Mouse (Mus musculus): ENCODE measurements around the gene Slc39a3.
"Not testable (repeated sequence)": the region's sequence is repeated elsewhere in the genome, so short reads cannot be mapped to it uniquely, and the experiment has no call there.

Slc39a3 gene

DNA sequence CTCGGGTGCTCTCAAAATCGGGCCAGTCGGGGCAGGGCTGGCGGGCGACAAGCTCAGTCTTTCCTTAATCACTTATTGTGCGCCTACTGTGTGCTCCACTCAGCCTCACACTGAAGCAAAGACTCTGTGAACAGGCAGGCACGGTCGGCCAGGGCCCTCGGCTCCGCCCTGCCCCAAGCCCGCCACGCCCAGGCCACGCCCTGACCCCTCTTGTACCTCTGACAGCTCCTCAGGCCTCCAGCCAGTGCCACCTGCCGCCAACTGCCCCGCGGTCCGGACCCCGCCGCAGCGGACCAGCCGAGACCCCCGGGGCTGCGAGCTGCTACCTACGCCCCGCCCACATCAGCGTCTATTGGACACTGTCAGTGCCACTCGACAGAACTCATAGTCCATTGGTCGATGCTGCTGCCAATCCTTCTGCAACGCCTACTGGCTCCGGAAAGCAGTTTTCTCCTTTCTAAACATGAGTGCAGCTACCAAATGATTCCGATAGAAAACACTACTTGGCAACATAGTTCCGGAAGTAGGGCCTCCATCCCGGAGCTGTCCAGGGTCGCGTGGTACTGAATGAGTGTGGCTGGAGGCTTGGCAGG lies at the start of gene Slc39a3:
Gene Slc39a3 (minus strand): TSS at position 439 of the 593 bp plus-strand sequence.
- peak; percentile 98 for DNase-seq

DNA sequence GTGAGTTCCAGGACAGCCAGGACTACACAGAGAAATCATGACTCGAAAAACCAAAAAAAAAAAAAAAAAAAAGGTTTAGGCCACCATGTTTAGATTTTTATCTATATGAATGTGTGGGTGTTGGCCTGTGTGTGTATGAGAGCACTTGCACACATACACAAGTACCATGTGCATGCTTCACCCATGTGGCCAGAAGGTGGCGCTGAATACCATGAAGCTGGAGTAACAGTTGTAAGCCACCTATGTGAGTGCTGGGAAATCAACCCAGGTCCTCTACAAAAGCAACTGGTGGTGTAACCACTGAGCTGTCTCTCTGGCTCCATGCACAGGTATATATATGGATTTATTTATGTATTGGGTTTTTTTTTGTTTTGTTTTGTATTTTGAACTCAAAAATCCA lies 49.8 kb upstream of the Slc39a3 start:
- no peak for DNase-seq

DNA sequence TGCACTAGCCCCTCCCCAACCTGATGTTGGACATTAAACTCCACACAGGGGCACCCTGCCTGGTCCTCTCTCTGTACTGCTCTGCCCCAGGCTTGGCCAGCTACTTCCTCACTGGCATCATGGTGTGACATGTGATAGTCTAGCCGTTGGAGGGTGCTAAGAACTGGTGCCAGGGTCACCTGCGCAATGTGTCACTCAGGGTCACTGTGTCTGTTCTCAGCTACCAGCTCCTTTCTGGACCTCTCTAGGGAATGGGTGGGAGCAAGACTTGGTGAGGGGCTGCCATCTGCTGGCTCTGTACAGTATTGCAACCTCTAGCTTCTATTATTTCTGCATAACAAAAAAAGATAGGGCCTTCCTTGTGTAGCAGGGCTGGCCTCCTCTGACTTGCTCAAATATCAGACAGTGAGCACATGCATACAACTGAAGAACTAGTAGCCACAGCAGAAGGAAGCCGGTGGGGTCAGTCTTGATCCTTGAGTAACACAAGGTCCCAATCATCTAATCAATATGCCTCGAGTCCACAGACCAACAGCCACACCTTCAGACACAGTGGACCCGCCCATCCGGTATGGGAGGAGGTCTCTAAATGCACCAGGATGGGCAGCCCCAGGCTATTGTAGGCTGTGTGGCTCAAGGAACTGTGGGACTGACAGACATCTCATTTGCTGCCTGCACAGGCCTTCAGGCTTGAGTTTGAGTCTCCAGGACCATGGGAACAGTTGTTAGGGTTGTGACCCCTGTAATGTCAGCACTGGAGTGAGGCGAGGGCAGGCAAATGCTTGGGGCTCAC lies 45.1 kb upstream of the Slc39a3 start:
- DNase-seq: peak; percentile 73

DNA sequence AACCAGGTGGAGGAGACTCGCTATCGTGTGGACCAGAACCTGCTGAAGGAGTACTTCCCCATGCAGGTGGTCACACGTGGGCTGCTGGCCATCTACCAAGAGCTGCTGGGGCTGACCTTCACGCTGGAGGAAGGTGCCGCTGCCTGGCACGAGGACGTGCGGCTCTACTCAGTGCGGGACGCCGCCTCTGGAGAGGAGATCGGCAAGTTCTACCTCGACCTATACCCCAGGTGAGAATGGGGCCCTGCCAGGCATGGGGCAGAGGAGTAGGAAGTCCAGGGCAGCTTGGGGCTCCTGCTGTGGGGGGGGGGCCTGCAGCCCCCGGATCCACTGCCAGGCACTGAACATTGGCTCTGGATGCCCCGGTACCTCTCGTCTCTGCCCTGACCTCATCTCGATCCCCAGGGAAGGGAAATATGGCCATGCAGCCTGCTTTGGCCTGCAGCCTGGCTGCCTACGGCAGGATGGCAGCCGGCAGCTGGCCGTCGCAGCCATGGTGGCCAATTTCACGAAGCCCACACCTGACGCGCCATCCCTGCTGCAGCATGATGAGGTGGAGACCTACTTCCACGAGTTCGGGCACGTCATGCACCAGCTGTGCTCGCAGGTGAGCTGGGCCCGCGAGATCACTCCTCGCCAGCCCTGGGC lies 42.9 kb upstream of the Slc39a3 start:
- DNase-seq: peak; percentile 63

DNA sequence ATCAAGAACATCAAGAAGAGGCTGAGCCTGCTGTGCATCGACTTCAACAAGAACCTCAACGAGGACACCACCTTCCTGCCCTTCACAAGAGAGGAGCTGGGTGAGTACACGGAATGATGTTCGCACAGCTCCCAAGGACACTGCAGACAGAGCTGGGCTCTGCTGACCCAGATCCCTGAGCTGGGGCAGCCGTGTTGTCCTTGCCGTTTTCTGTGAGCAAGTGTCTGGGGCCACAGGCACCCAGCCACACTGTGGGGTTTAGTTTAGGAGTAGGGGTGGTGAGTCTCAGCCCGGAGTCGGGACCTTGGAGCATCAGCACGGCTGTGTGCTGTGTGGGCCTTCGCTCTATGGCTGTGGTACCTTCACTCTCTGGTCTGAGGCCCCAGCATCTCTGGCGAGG lies 40.7 kb upstream of the Slc39a3 start:
- no peak for DNase-seq

DNA sequence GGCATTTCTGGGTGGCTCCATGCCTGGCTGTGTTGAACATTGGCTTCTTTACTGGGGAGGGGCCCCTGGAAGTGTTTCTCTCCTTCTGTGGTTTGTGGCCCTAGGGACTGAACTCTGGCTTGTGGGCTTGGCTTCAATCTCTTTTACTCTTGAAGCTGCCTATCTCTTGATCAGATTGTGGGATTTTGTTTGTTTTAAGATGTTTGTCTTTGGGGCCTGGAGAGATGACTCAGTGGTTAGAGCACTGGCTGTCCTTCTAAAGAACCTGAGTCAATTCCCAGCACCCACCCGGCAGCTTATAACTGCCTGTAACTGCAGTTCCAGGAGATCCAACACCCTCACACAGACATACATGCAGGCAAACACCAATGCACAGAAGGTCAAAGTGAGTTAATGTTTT lies 39.1 kb upstream of the Slc39a3 start:
- DNase-seq: no peak

DNA sequence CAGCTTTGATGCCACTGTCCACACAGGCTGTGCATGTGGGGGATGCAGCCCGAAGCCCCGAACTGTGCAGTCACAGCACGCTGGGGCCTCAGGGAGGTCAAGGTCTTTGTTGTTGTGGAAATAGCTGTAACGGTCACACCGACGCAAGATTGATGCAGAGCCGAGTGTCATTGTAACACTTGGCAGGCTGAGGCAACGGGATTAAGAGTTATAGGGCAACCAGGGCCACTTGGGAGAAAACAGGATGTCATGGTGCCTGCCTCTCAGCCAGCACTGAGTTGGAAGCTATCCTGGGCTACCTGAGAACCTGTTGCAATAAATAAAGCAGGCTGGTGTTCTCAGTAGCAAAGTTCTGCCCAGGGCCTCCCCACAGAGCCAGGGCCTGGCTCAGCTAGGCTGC lies 38.5 kb upstream of the Slc39a3 start:
- no peak for DNase-seq

DNA sequence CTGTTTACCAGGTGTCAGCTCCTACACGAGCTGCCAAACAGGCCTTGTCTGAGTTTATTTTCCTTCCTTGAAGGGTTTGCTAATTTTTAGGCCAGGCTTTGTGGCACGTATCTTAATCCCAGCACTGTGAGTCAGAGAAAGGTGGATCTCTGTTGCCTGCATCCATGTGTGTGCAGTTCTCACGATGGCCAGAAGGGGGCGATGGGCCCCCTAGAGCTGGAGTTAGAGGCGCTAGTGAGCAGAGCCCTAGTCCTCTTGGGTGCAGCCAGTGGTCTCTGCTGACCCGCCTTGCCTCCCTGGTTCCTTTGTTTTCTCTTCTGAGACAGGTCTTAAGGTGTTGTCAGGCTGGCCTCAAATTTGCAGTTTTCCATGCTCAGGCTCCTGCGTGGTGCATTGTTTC lies 36.2 kb upstream of the Slc39a3 start:
- no peak for DNase-seq

DNA sequence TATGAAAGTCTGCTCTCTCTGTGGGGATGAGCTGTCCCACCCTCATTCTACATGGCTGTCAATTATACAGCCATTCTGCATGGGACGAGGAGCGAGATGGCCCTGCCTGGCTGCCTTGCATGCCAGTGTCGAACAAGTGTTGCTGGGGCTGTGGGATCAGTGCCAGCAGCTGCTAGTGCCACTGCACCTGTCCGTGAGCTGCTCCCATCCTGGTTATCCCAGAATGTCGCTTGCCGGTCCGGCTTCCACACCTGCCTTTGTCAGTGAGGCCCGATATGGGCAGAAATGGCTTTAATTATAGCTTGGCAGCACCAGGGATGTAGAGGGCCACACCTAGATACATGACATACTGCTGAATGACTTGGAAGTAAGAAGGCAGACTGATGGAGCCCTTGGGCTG lies 35.1 kb upstream of the Slc39a3 start:
- DNase-seq: no peak

DNA sequence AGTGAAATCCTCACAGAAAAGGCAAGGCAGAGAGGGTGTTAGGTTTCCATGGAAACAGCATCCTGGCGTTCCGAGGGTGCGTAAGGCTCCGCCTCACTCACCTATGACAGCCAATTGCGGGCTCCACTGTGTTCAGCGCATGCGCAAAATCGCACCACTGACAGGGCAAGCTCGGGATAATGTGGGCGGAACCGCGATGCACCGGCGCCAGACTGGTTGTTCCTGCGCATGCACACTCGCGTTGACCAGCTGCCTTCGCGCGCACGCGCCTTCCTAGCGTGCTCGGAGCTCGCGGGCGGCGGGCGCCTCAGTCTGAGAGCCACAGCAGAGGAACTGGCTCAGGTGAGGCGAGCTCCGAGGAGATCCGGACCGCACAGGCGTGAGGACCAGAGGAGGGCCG lies 32.6 kb upstream of the Slc39a3 start, which contains the start of gene Thop1:
Gene Thop1 (plus strand): TSS at position 200 of the 400 bp plus-strand sequence.
- DNase-seq: peak; percentile 99

DNA sequence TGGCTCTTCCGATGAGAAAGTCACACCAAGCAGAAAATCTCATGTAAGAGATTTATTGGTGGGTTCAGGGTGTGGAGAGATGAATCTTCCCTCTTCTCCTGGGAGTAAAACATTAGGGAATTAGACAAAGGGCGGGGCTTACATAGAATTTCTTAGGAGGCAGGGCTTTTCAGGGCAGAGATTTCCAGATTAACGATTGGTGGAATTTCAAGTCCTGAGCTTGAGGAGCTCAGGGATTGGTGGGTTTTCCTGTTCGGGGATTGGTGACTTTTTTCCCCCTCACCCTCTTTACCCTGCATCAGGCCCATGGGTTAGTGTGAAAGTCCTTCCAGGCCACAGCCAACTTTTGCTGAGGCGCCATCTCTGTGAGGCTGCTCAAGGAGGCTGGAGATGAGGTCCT lies 31.5 kb upstream of the Slc39a3 start:
- DNase-seq: no peak

DNA sequence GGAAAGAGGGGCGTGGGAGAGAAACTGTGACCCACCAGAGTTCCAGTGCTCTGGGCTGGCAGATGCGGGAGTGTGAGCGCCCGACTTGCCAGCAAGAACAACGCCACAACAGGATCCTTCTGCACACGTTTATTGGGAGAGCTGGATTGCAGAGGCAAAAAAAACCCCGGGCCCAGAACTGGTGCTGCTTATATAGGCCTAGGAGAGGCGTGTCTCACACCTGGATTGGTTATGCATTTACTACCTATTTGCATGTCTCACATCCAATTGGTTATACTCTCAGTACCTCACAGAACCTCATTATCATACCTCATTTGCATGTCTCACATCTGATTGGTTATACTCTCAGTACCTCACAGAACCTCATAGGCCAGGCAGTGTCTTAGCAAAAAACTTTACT lies 27.3 kb upstream of the Slc39a3 start:
- not testable (repeated sequence) for DNase-seq

DNA sequence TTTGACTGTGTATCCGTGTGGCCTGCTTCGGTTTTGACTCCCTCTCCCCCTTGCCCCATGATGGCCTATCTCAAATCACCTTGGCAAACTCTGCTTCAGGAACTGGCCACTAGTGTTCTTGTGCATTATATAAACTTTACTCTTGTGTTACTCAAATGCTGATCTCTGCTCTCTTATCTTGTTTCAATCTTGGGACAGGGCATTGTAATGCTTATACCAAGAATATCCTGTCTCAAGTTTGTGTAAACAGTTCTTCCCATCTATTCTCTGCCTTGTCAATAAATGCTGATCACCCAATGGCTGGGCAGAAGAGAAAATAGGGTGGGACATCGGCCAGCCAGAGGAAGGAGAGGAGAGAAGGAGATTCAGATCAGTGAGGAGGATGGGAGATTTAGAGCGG lies 25.5 kb upstream of the Slc39a3 start:
- DNase-seq: no peak

DNA sequence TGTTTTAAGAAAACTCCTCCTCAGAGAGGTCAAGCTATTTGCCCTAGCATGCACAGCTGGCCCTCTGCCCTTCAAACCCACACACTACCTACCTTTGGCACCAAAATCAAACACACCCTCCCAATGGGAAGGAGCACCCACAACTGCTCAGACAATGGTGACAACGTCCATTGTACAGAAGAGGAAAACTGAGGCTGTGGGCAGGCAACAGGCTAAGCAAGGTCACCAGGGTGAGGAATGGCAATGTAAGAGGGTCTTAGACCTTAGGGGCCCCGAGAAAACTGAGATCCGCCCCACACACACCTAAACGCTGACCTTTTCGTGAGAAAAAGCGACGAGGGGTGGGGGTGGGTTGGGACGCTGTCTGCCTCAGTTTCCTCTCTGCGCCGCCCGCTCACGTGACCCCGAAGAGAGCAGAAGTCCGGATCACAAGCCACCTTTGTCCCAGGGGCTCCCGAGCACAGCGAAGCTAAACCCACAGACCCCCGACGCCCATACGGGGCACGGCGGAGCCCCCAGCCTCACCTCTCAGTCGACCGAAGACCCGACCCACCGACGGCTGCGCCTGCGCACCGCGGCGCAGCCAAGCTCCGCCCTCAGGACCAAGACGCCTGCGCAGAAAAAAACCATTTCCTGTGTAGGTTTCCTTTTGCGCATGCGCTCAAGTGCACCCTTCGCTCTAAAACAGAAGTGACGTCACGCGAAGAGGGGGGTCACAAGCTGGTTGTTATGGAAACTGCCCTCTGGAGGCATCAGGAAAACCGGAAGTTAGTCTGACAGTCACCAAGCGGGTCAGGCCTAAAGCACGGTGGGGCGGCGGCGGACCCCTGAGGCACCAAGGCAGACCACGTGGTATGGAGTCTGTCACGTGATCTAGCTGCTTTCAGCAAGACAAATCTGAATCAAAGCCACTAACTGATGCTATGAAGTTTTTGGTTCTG lies 22.6 kb upstream of the Slc39a3 start, which contains the start of gene Sgta:
Gene Sgta (minus strand): TSS at position 579 of the 941 bp plus-strand sequence.
- peak; percentile 100 for DNase-seq

DNA sequence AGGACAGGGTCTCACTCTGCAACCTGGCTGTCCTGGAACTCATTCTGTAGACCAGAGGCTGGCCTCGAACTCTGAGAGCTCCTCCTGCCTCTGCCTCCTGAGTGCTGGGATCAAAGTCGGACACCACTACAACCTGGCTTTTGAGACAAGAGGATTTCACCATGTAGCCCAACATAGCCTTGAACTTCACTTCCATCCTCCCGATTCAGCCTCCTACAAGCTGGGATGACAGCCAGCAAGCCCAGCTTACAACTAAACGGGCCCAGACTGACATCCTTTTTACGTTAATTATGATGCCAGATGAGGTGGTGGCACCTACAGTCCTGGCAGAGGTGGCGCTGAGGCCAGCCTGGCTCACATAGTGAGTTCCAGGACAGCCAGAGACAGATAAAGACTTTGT lies 21.7 kb upstream of the Slc39a3 start:
- no peak for DNase-seq

DNA sequence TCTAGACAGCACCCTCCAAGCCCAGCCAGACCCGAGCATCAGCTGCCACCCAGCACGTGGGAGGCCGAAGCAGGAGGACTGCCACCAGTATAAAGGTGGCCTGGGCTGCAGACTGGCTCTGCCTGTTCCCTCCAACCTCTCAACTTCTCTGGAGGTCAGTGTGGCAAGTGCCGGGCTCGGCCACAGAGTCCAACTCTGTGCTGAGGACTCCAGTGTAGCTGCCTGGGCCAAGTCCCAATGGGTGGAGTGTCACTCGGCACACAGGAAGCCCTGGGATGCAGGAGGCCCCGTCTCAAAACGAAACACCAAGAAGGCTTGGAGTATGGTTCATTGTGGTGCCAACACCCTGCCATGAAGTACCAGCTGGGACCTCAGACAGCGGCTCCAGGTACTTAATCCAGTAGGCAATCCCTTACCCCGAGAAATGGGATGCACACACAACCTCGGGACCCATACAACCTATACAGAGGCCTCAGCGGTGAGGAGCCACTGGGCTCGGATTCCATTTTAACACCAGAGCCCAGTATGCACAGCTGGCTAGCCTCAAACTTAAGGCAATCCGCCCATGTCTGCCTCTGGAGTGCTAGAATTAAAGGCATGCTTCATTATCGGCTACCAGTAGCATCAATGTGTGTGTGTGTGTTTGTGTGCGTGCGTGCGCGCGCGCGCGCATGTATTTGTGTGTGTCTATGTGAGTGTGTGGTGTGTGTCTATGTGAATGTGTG lies 20.3 kb upstream of the Slc39a3 start:
- no peak for DNase-seq

DNA sequence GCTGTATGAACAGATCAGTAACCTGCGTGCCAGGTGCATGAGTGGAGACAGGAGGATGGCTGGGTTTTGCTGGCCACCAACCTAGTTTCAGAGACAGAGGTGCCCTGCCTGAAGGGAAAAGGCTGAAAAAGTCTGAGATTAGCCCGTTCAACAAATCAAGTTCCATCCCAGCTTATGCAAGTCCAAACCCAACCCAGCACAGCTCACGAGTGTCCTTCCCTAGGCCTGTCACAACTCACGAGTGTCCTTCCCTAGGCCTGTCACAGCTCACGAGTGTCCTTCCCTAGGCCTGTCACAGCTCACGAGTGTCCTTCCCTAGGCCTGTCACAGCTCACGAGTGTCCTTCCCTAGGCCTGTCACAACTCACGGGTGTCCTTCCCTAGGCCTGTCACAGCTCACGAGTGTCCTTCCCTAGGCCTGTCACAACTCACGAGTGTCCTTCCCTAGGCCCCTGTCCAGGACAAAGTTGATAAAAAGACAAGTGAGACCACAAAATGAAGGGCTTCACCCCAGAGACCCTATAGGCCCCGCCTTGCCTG lies 18.6 kb upstream of the Slc39a3 start:
- DNase-seq: not testable (repeated sequence)

DNA sequence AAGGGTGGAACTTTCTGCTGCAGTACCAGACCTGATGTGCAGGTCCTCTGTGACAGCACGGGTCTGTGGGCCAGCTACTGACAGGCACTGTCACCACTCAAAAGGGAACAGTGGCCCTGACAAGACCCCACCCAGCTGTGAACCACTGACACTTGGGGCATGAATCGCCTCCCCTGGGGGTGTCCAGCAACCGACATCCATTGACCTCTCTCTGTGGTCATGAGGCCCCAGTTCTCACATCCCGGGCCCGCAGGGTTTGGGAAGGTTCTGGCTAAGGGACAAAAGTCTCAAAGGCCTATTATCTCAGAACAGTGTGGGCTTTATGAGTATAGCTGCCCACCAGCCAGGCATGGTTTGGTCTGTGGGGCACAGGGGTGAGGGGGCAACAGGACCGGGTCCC lies 17.9 kb upstream of the Slc39a3 start:
- DNase-seq: no peak

DNA sequence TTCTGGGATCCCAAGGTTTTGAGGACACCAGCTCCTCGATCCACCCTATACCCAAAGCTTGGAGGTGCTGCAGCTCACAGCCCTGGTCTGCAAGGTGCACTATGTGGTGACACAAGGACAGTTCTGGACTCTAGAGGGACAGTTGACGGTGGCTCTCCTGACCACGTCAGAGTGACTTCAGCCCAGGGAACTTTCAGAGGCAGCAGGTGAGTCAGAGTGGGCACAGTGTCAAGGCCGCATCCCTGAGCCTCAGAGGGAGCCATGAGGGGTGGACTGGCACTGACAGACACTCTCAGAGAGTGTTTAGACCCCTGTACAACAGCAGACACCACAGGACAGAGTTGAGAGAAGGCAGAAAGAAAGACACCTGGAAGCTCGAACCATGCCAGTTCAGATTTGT lies 15.4 kb upstream of the Slc39a3 start:
- no peak for DNase-seq

DNA sequence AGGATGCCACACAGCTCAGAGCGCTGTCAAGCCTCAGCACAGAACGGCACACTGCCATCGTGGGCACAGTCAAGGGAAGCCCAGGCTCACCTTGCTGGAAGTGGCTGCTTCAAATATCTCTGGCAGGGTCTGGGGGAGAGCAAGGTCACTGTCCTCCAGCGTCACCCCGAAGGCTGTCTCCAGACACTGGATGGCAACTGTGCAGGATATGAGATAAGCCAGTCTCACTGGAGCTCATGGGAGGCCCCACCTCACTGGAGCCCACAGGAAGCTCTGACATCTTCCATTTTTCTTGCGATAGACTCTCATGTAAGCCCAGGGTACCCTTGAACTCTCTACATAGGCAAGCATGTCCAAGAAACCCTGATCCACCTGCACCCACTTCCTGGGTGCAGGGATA lies 13.9 kb upstream of the Slc39a3 start:
- no peak for DNase-seq

DNA sequence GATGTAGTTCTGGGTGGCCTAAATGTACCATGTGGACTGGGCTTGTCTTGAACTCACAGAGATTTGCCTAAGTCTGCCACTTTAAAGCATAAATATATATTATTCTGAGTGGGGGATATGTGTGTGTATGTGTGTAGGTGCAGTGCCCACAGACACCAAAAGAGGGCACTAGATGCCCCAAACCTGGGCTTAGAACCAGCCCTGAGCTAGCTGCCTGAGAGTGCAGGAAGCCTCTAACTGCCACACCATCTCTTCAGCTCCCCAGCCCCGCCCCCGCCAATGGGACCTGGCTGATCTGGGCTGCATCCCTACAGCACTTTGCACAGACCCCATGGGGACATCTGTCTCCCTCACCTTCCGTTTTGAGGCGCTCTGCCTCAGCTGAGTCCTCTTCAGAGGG lies 13.4 kb upstream of the Slc39a3 start:
- DNase-seq: no peak

DNA sequence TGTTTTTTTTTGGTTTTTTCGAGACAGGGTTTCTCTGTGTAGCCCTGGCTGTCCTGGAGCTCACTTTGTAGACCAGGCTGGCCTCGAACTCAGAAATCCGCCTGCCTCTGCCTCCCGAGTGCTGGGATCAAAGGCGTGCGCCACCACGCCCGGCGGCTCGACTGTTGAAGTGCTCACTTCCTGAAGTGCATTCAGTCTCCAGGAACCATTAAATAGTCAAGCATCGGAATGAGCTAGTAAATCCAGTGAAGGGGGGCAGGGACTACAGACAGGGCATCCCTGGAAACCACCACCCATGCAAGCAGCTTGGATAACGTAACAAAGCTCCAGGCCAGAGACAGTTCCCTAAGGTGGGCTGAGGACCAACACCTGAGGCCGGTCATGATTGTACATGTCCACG lies 8.0 kb upstream of the Slc39a3 start:
- not testable (repeated sequence) for DNase-seq
